Mouse (Mus musculus): Measurements from ENCODE around the gene Slc23a2. TPM values are rescaled to one million over a fixed set of nuclear protein-coding genes. Genes with fewer than 3 reads are reported as not detected.
A peak's percentile ranks its signal among the peaks of the same experiment; 100 is the strongest.

Gene Slc23a2
- polyA plus RNA-seq, 1 experiment from 2014 or later: 17.1 TPM

GRCm38 (mm10) chr2:132152670-132153069 lies 7.8 kb upstream of the Slc23a2 start:
- Histone ChIP-seq H3K4me3 (no peak overlapping the region), H3K9ac (no peak overlapping the region), H3K27me3 (no peaks in the 10 kb centered on the region), H3K4me2 (replicated peaks) (no peak overlapping the region), H3K4me1 (no peaks in the 10 kb centered on the region), H3K9me3 (replicated peaks) (no peaks in the 10 kb centered on the region), H3K27ac (no peak overlapping the region), H3K36me3 (no peaks in the 10 kb centered on the region)
- 60% methylated on average over 5 of the region's 5 CpGs for WGBS
- ATAC-seq (ENCODE audit: low FRiP score): no peak

GRCm38 (mm10) chr2:132151592-132151991 lies 6.7 kb upstream of the Slc23a2 start:
- 86% methylated on average over 6 of the region's 6 CpGs for WGBS
- Histone ChIP-seq H3K4me2 (replicated peaks) (no peak overlapping the region), H3K27me3 (no peaks in the 10 kb centered on the region), H3K9me3 (replicated peaks) (no peaks in the 10 kb centered on the region), H3K4me3 (no peak overlapping the region), H3K27ac (no peak overlapping the region), H3K4me1 (no peaks in the 10 kb centered on the region), H3K9ac (no peak overlapping the region), H3K36me3 (no peaks in the 10 kb centered on the region)
- ATAC-seq (ENCODE audit: low FRiP score): no peak

- no peak for ATAC-seq (ENCODE audit: low FRiP score)
- Histone ChIP-seq H3K4me1 (no peaks in the 10 kb centered on the region), H3K4me2 (replicated peaks) (no peak overlapping the region), H3K27ac (no peak overlapping the region), H3K9ac (no peak overlapping the region), H3K4me3 (no peak overlapping the region), H3K27me3 (peaks cover 3% of the 10 kb centered on the region; the same call in 1 of the 2 replicates), H3K36me3 (no peaks in the 10 kb centered on the region), H3K9me3 (replicated peaks) (no peaks in the 10 kb centered on the region)
- 70% methylated on average over 1 of the region's 1 CpGs for WGBS
These were observed 6.0 kb upstream of the Slc23a2 start for GRCm38 (mm10) chr2:132150926-132151325.

GRCm38 (mm10) chr2:132146502-132146901 lies 1.6 kb upstream of the Slc23a2 start:
- Histone ChIP-seq H3K4me3 (no peak overlapping the region), H3K27me3 (peaks cover 3% of the 10 kb centered on the region; the same call in 1 of the 2 replicates), H3K36me3 (no peaks in the 10 kb centered on the region), H3K4me1 (peaks cover 12% of the 10 kb centered on the region), H3K9me3 (replicated peaks) (no peaks in the 10 kb centered on the region), H3K9ac (no peak overlapping the region), H3K4me2 (replicated peaks) (no peak overlapping the region), H3K27ac (no peak overlapping the region)
- no peak for ATAC-seq (ENCODE audit: low FRiP score)
- WGBS: 39% methylated on average over 4 of the region's 4 CpGs

GRCm38 (mm10) chr2:132143943-132144927 lies 673 bp downstream of the Slc23a2 start:
- peak overlapping the region; percentile 72; the same call in 1 of the 2 replicates for H3K27ac ChIP-seq
- H3K4me2 ChIP-seq (replicated peaks): peak overlapping the region; percentile 78
- H3K9ac ChIP-seq: peak overlapping the region; percentile 96
- H3K4me3 ChIP-seq: peak overlapping the region; percentile 94
- H3K4me1 ChIP-seq: peaks cover 12% of the 10 kb centered on the region
- peaks cover 3% of the 10 kb centered on the region; the same call in 1 of the 2 replicates for H3K27me3 ChIP-seq
- no peaks in the 10 kb centered on the region for H3K36me3 ChIP-seq
- 2% methylated on average over 66 of the region's 66 CpGs for WGBS
- peak; percentile 15; the same call in 1 of the 2 replicates for ATAC-seq (ENCODE audit: low FRiP score)
- H3K9me3 ChIP-seq (replicated peaks): no peaks in the 10 kb centered on the region

- peaks cover 3% of the 10 kb centered on the region; the same call in 1 of the 2 replicates for H3K27me3 ChIP-seq
- no peak for ATAC-seq (ENCODE audit: low FRiP score)
- H3K27ac ChIP-seq: no peak overlapping the region
- H3K9ac ChIP-seq: no peak overlapping the region
- H3K36me3 ChIP-seq: no peaks in the 10 kb centered on the region
- peaks cover 12% of the 10 kb centered on the region for H3K4me1 ChIP-seq
- H3K4me2 ChIP-seq (replicated peaks): no peak overlapping the region
- no peak overlapping the region for H3K4me3 ChIP-seq
- no peaks in the 10 kb centered on the region for H3K9me3 ChIP-seq (replicated peaks)
- 92% methylated on average over 8 of the region's 8 CpGs for WGBS
These were observed 2.3 kb downstream of the Slc23a2 start for GRCm38 (mm10) chr2:132142606-132143005.

- no peaks in the 10 kb centered on the region for H3K9me3 ChIP-seq (replicated peaks)
- H3K4me3 ChIP-seq: no peak overlapping the region
- H3K36me3 ChIP-seq: no peaks in the 10 kb centered on the region
- no peak overlapping the region for H3K27ac ChIP-seq
- no peak overlapping the region for H3K4me2 ChIP-seq (replicated peaks)
- H3K27me3 ChIP-seq: no peaks in the 10 kb centered on the region
- H3K9ac ChIP-seq: no peak overlapping the region
- peaks cover 12% of the 10 kb centered on the region for H3K4me1 ChIP-seq
- ATAC-seq (ENCODE audit: low FRiP score): no peak
- WGBS: 76% methylated on average over 10 of the region's 10 CpGs
These were observed 4.4 kb downstream of the Slc23a2 start for GRCm38 (mm10) chr2:132140536-132140935.

GRCm38 (mm10) chr2:132139099-132139498 lies 5.8 kb downstream of the Slc23a2 start:
- H3K27ac ChIP-seq: no peak overlapping the region
- 92% methylated on average over 2 of the region's 2 CpGs for WGBS

GRCm38 (mm10) chr2:132135876-132136637 lies 8.9 kb downstream of the Slc23a2 start:
- peaks cover 20% of the 10 kb centered on the region for H3K4me1 ChIP-seq
- H3K9ac ChIP-seq: no peak overlapping the region
- H3K4me3 ChIP-seq: no peak overlapping the region
- no peak for ATAC-seq (ENCODE audit: low FRiP score)
- no peak overlapping the region for H3K4me2 ChIP-seq (replicated peaks)
- H3K9me3 ChIP-seq (replicated peaks): no peaks in the 10 kb centered on the region
- H3K27me3 ChIP-seq: no peaks in the 10 kb centered on the region
- 95% methylated on average over 8 of the region's 8 CpGs for WGBS
- no peaks in the 10 kb centered on the region for H3K36me3 ChIP-seq
- no peak overlapping the region for H3K27ac ChIP-seq

More at GRCm38 (mm10) chr2:132139099-132139498, 5.8 kb downstream of the Slc23a2 start:
- H3K9ac ChIP-seq: no peak overlapping the region
- peaks cover 11% of the 10 kb centered on the region for H3K4me1 ChIP-seq
- no peak for ATAC-seq (ENCODE audit: low FRiP score)
- no peaks in the 10 kb centered on the region for H3K9me3 ChIP-seq (replicated peaks)
- H3K36me3 ChIP-seq: no peaks in the 10 kb centered on the region
- no peak overlapping the region for H3K4me2 ChIP-seq (replicated peaks)
- no peaks in the 10 kb centered on the region for H3K27me3 ChIP-seq
- no peak overlapping the region for H3K4me3 ChIP-seq

GRCm38 (mm10) chr2:132134758-132135157 lies 10.2 kb downstream of the Slc23a2 start:
- Histone ChIP-seq H3K9ac (no peak overlapping the region), H3K27me3 (no peaks in the 10 kb centered on the region), H3K27ac (no peak overlapping the region), H3K36me3 (no peaks in the 10 kb centered on the region), H3K4me2 (replicated peaks) (no peak overlapping the region), H3K9me3 (replicated peaks) (no peaks in the 10 kb centered on the region), H3K4me1 (peaks cover 20% of the 10 kb centered on the region), H3K4me3 (no peak overlapping the region)
- 83% methylated on average over 4 of the region's 4 CpGs for WGBS
- no peak for ATAC-seq (ENCODE audit: low FRiP score)

GRCm38 (mm10) chr2:132133436-132133835 lies 11.5 kb downstream of the Slc23a2 start:
- Histone ChIP-seq H3K9ac (no peak overlapping the region), H3K4me3 (no peak overlapping the region), H3K36me3 (no peaks in the 10 kb centered on the region), H3K9me3 (replicated peaks) (no peaks in the 10 kb centered on the region), H3K27ac (no peak overlapping the region), H3K27me3 (no peaks in the 10 kb centered on the region), H3K4me2 (replicated peaks) (no peak overlapping the region), H3K4me1 (peaks cover 20% of the 10 kb centered on the region)
- WGBS: 27% methylated on average over 2 of the region's 2 CpGs
- no peak for ATAC-seq (ENCODE audit: low FRiP score)

- peak overlapping the region; percentile 44 for H3K4me2 ChIP-seq (replicated peaks)
- 2% methylated on average over 9 of the region's 9 CpGs for WGBS
- H3K9ac ChIP-seq: no peak overlapping the region
- no peak overlapping the region for H3K27ac ChIP-seq
- no peaks in the 10 kb centered on the region for H3K27me3 ChIP-seq
- peak; percentile 58 for ATAC-seq (ENCODE audit: low FRiP score)
- peaks cover 23% of the 10 kb centered on the region for H3K4me1 ChIP-seq
- H3K4me3 ChIP-seq: no peak overlapping the region
- no peaks in the 10 kb centered on the region for H3K9me3 ChIP-seq (replicated peaks)
- no peaks in the 10 kb centered on the region for H3K36me3 ChIP-seq
These were observed 13.6 kb downstream of the Slc23a2 start for GRCm38 (mm10) chr2:132131266-132131665.
